Mouse (Mus musculus): ENCODE results near the gene Ankrd6.

Ankrd6 gene

DNA sequence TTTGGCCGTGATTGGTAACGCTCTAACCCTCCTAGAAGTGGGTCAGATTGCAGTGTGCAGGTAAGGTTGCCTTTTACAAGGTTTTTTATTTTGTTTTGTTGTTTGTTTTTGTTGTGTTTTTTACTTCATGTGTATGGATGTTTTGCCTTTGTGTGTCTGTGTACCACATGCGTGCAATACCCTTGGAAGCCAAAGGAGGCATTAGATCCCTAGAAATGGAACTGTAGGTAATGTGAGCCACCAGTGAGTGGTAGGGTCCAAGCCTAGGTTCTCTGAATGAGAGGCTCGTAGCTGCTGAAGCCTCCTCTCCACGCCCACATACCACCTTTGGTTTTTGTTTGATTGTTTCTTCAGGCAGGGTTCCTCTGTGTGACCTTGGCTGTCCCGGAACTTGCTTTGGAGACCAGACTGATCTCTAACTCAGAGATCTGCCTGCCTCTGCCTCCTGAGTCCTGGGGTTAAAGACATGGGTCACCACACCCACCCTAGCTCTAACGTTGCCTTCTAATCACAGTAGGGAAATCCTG, 180.3 kb downstream of the Ankrd6 start:
- DNase-seq (ENCODE audit: low spot score) = no peak

DNA sequence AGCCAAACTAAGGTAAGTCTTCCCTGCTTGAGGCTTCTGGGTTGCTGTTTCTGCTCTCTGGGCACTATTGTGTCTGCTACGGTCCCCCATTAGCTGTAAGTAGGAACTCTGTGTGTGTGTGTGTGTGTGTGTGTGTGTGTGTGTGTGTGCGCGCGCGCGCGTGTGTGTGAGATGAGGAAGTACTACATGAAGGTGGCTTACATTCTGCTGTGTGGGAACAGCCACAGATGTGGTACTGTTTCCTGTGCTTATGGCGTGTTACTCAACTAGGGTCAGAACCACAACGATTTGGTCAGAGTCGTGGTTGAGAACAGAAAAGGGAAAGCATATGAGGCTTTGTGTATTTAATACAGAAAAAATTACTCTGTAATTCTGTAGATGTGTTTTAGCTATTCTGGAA, 182.6 kb downstream of the Ankrd6 start:
- DNase-seq (ENCODE audit: low spot score) = no peak

DNA sequence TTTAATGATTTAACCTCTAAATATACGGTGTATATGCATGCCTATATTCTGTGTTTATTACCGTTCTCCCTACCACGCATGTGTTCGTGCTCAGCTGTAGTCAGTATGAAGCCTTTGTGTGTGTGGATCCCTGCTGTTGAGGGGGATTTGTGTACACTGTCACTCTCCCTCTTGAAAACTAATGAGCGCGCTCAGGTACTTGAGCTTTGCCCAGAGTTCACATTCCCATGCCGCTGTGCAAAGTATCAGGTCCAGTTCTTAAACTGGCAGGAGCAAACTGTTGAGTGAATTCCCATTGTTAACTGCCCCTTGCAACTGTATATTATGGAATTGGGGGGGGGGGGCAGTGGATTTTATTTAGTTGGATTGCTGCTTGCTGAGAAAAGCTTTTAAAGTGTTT, 183.2 kb downstream of the Ankrd6 start:
- DNase-seq (ENCODE audit: low spot score) = no peak

DNA sequence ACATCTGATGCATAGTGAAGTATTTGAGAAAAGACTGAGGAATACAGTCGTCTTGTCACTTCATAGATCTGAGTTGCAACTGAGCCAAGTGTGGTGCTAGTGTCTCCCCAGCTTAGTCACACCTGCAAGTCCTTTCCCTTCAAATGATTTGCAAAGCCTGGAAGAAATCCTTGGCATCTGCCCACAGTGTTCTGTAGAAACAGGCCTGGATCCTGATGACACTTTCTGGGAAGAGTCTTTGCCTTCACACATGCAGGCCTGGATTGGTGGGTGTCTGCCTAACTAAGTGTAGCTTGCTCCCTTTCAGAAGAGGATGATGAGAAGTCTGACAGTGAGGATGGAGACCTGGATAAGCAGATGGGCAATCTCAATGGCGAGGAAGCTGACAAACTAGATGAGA, 193.2 kb downstream of the Ankrd6 start:
- DNase-seq (ENCODE audit: low spot score) = no peak

Data from ovary, adult 18-20 months (tissue).